Mouse (Mus musculus) kidney, embryonic 16.5 days (tissue): ENCODE data around the gene Tent5c. TPM values are rescaled to one million over a fixed set of nuclear protein-coding genes. Genes with fewer than 3 reads are reported as not detected.

Experiments used
- ATAC-seq: fragments of 200-750 bp; cut with Nextera tagmentation; 2 replicates; pipeline ENCODE4 v1.8.0; 2017; ENCODE audit warnings: moderate TSS enrichment; ENCODE audit not compliant: low FRiP score, low TSS enrichment
- H3K27ac ChIP-seq: fragments of 300-500 bp; sonication (generic); 2 replicates; pipeline ENCODE4 v1.5.1; 2014; ENCODE audit warnings: low read length
- H3K27me3 ChIP-seq: fragments of 300-500 bp; sonication (generic); 2 replicates; pipeline ENCODE4 v1.6.1; 2014; ENCODE audit warnings: low read length, control low read depth, mixed read lengths; ENCODE audit not compliant: insufficient read depth
- H3K36me3 ChIP-seq: fragments of 300-500 bp; sonication (generic); 2 replicates; pipeline ENCODE4 v1.6.1; 2014; ENCODE audit warnings: low read length, control low read depth, mixed read lengths; ENCODE audit not compliant: insufficient read depth
- H3K4me1 ChIP-seq: fragments of 300-500 bp; sonication (generic); 2 replicates; pipeline ENCODE4 v1.6.1; 2014; ENCODE audit warnings: low read length, control low read depth, mixed read lengths; ENCODE audit not compliant: insufficient read depth
- H3K4me2 ChIP-seq: fragments of 300-500 bp; sonication (generic); replicated peaks from 2 replicates; pipeline ENCODE4 v1.6.1; 2014; ENCODE audit warnings: low read depth, low read length
- H3K4me3 ChIP-seq: fragments of 300-500 bp; sonication (generic); 2 replicates; pipeline ENCODE4 v1.5.1; 2014; ENCODE audit warnings: mild to moderate bottlenecking, low read length
- H3K9ac ChIP-seq: fragments of 300-500 bp; sonication (generic); replicated peaks from 2 replicates; pipeline ENCODE4 v1.6.1; 2014; ENCODE audit warnings: low read length
- H3K9me3 ChIP-seq: fragments of 300-500 bp; sonication (generic); 2 replicates; pipeline ENCODE4 v1.6.1; 2016; ENCODE audit warnings: low read length, control low read depth
- WGBS: fragments of 180-500 bp; shearing (Covaris S2); extraction: QIAGEN DNeasy Blood & Tissue Kit; methylation state at CpG from one replicate; pipeline ENCODE4 v1.1.7; 2014; 5-methylcytosine and 5-hydroxymethylcytosine counted together
- polyA plus RNA-seq: library from polyadenylated mRNA; unstranded; fragments of >200 nt; fragmentation: Nextera tagmentation; extraction: Ambion mirVana; gene quantifications from 2 replicates; pipeline ENCODE4 v1.2.1, GENCODE M21; 2015

The Tent5c gene
- polyA plus RNA-seq, 1 experiment from 2014 or later, result 8.3 TPM

- Histone ChIP-seq H3K4me2 (no peak overlapping the region), H3K27me3 (no peaks in the 10 kb centered on the region), H3K36me3 (no peaks in the 10 kb centered on the region), H3K4me1 (0 out of 2 replicates have a peak, but pooled peaks cover 5% of the 10 kb centered on the region), H3K4me3 (no peak overlapping the region), H3K9me3 (no peaks in the 10 kb centered on the region), H3K9ac (no peak overlapping the region), H3K27ac (no peak overlapping the region)
- ATAC-seq, result no peak
- WGBS, result 91% methylated on average over 7 of the region's 7 CpGs
These were observed 45.2 kb downstream of the Tent5c start for GRCm38 (mm10) chr3:100443798-100444500.

GRCm38 (mm10) chr3:100442499-100442898, 46.6 kb downstream of the Tent5c start:
- Histone ChIP-seq H3K4me2 (no peak overlapping the region), H3K36me3 (no peaks in the 10 kb centered on the region), H3K9ac (no peak overlapping the region), H3K27ac (no peak overlapping the region), H3K4me1 (0 out of 2 replicates have a peak, but pooled peaks cover 5% of the 10 kb centered on the region), H3K9me3 (no peaks in the 10 kb centered on the region), H3K4me3 (no peak overlapping the region), H3K27me3 (no peaks in the 10 kb centered on the region)
- WGBS, result 90% methylated on average over 6 of the region's 6 CpGs
- ATAC-seq, result no peak

GRCm38 (mm10) chr3:100440754-100441153, 48.4 kb downstream of the Tent5c start:
- H3K9ac ChIP-seq, result no peak overlapping the region
- no peaks in the 10 kb centered on the region for H3K9me3 ChIP-seq
- H3K27me3 ChIP-seq, result no peaks in the 10 kb centered on the region
- no peak overlapping the region for H3K4me3 ChIP-seq
- H3K27ac ChIP-seq, result no peak overlapping the region
- no peak overlapping the region for H3K4me2 ChIP-seq
- H3K36me3 ChIP-seq, result no peaks in the 10 kb centered on the region
- 79% methylated on average over 4 of the region's 4 CpGs for WGBS
- 0 out of 2 replicates have a peak, but pooled peaks cover 5% of the 10 kb centered on the region for H3K4me1 ChIP-seq
- ATAC-seq, result no peak

- H3K27ac ChIP-seq, result no peak overlapping the region
- no peaks in the 10 kb centered on the region for H3K36me3 ChIP-seq
- WGBS, result 24% methylated on average over 6 of the region's 6 CpGs
- H3K4me3 ChIP-seq, result no peak overlapping the region
- ATAC-seq, result peak; percentile 43; the same call in 1 of the 2 replicates
- no peak overlapping the region for H3K9ac ChIP-seq
- no peak overlapping the region for H3K4me2 ChIP-seq
- no peaks in the 10 kb centered on the region for H3K27me3 ChIP-seq
- no peaks in the 10 kb centered on the region for H3K9me3 ChIP-seq
- 0 out of 2 replicates have a peak, but pooled peaks cover 5% of the 10 kb centered on the region for H3K4me1 ChIP-seq
These were observed 49.1 kb downstream of the Tent5c start for GRCm38 (mm10) chr3:100440009-100440408.

GRCm38 (mm10) chr3:100439088-100439487, 50.0 kb downstream of the Tent5c start:
- no peaks in the 10 kb centered on the region for H3K27me3 ChIP-seq
- no peak for ATAC-seq
- H3K4me2 ChIP-seq, result no peak overlapping the region
- H3K4me1 ChIP-seq, result 0 out of 2 replicates have a peak, but pooled peaks cover 5% of the 10 kb centered on the region
- WGBS, result 60% methylated on average over 3 of the region's 3 CpGs
- no peak overlapping the region for H3K9ac ChIP-seq
- H3K9me3 ChIP-seq, result no peaks in the 10 kb centered on the region
- H3K27ac ChIP-seq, result no peak overlapping the region
- no peak overlapping the region for H3K4me3 ChIP-seq
- no peaks in the 10 kb centered on the region for H3K36me3 ChIP-seq

GRCm38 (mm10) chr3:100438461-100439002, 50.6 kb downstream of the Tent5c start:
- no peak for ATAC-seq
- Histone ChIP-seq H3K4me3 (no peak overlapping the region), H3K27me3 (no peaks in the 10 kb centered on the region), H3K9me3 (no peaks in the 10 kb centered on the region), H3K9ac (no peak overlapping the region), H3K27ac (no peak overlapping the region), H3K36me3 (no peaks in the 10 kb centered on the region), H3K4me1 (0 out of 2 replicates have a peak, but pooled peaks cover 5% of the 10 kb centered on the region), H3K4me2 (no peak overlapping the region)
- 80% methylated on average over 4 of the region's 4 CpGs for WGBS

GRCm38 (mm10) chr3:100436756-100437155, 52.4 kb downstream of the Tent5c start:
- H3K4me1 ChIP-seq, result no peaks in the 10 kb centered on the region
- H3K4me3 ChIP-seq, result no peak overlapping the region
- WGBS, result 75% methylated on average over 7 of the region's 7 CpGs
- ATAC-seq, result no peak
- no peak overlapping the region for H3K9ac ChIP-seq
- H3K9me3 ChIP-seq, result no peaks in the 10 kb centered on the region
- H3K36me3 ChIP-seq, result no peaks in the 10 kb centered on the region
- H3K4me2 ChIP-seq, result no peak overlapping the region
- H3K27ac ChIP-seq, result no peak overlapping the region
- H3K27me3 ChIP-seq, result no peaks in the 10 kb centered on the region

GRCm38 (mm10) chr3:100431705-100432104, 57.4 kb downstream of the Tent5c start:
- Histone ChIP-seq H3K4me1 (no peaks in the 10 kb centered on the region), H3K4me3 (no peak overlapping the region), H3K9ac (no peak overlapping the region), H3K4me2 (no peak overlapping the region), H3K9me3 (no peaks in the 10 kb centered on the region), H3K36me3 (no peaks in the 10 kb centered on the region), H3K27ac (no peak overlapping the region), H3K27me3 (no peaks in the 10 kb centered on the region)
- ATAC-seq, result no peak
- WGBS, result 84% methylated on average over 4 of the region's 4 CpGs

- no peaks in the 10 kb centered on the region for H3K9me3 ChIP-seq
- H3K9ac ChIP-seq, result no peak overlapping the region
- no peaks in the 10 kb centered on the region for H3K36me3 ChIP-seq
- no peaks in the 10 kb centered on the region for H3K27me3 ChIP-seq
- H3K4me3 ChIP-seq, result no peak overlapping the region
- ATAC-seq, result no peak
- H3K4me2 ChIP-seq, result no peak overlapping the region
- 71% methylated on average over 1 of the region's 1 CpGs for WGBS
- H3K27ac ChIP-seq, result no peak overlapping the region
- no peaks in the 10 kb centered on the region for H3K4me1 ChIP-seq
These were observed 58.4 kb downstream of the Tent5c start for GRCm38 (mm10) chr3:100430731-100431130.

GRCm38 (mm10) chr3:100430101-100430500, 59.0 kb downstream of the Tent5c start:
- no peak for ATAC-seq
- no peaks in the 10 kb centered on the region for H3K27me3 ChIP-seq
- no peak overlapping the region for H3K4me3 ChIP-seq
- no peaks in the 10 kb centered on the region for H3K9me3 ChIP-seq
- no peak overlapping the region for H3K4me2 ChIP-seq
- WGBS, result 88% methylated on average over 5 of the region's 5 CpGs
- H3K4me1 ChIP-seq, result no peaks in the 10 kb centered on the region
- no peak overlapping the region for H3K27ac ChIP-seq
- no peaks in the 10 kb centered on the region for H3K36me3 ChIP-seq
- no peak overlapping the region for H3K9ac ChIP-seq
